Mouse (Mus musculus): Measurements from ENCODE around the gene Abcc5.

The Abcc5 gene

DNA sequence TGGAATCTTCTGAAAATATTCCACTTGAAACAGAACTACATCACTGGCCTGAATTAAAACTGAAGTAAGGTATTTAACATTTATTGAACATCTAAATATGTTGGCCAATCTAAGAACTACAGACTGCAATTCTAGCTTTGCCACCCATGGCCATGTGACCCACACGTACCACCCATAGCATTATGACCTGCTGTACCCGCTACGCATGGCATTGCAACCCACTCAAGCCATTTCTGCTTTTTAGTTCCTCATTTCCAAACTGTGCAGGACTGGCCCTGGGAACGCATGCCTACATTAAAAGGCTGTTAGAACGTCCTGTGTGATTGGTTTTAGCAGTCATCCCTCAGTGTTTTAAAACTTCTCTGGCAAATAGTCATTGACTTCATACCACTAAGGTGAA is 68.4 kb downstream of the Abcc5 start:
- no peak for DNase-seq (ENCODE audit: low spot score)

DNA sequence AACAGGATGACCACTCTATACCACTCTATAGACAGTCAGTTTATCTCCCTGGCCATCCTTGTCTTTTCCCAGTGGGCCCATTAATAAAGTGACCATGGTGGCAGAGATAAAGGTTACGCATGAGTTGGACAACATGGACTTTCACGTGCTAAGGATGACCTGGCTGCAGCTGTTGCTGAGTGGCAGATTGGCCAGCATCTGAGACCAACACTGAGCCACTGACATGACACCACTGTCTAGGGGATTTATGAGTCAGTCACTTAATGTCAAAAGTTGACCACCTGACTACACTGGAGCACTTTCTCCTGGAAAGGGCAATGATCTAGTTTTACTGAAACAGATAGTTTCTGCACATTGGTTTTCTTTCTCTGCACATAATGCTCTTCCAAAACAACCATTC is 71.4 kb downstream of the Abcc5 start:
- DNase-seq (ENCODE audit: low spot score): no peak

DNA sequence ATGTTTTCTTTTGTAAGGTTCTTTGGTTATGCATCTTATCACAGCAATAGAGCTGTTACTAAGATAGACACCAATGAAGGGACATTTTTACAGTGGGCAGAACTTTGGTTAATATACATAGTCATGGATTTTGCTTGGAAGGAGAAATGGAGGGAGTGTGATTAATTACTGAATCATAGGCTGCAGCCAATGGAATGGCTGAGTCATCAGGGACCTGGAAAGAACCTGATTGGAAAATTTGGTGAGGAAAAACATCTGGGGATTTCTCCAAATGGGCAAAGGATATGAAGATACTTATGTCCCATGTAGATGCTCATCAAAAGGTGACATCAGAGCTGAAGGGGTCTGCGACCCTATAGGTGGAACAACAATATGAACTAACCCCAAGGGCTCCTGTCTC is 72.2 kb downstream of the Abcc5 start:
- DNase-seq (ENCODE audit: low spot score): no peak

DNA sequence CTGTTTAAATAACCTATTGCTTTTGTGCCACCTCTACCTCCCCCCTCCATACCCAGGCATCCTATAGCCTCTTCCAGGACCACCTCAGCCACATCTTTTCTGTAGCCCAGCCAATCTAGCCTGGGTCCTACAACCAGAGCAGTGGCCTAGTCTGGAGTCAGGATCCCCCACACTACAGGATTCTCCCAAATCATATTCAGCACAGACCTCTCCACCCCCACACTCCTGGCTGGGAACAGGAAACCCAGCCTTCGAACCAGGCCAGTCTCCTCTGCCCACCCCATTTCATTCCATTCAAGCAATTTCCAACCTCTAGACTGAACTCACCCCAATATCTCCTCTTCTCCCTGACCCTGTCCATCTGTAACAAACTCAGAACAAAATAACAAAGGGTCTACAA is 80.7 kb downstream of the Abcc5 start:
- no peak for DNase-seq (ENCODE audit: low spot score)

DNA sequence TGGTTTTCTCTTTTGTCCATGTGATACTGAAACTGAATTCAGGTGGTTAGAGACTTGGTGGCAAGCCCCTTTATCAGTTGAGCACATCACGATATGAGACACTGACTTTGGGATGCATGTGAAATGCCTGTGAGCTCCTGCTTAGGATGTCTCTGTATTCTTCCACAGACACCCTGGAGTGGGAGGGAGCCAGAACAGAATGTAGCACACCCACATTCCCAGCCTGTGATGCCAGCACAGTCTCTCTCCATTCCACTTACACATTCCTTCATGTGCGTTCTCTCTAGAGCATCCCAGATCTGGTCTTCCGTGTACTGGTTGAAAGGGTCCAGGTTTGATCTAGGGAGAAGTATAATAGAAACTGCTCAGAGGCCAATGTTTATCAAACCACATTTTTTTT is 87.6 kb downstream of the Abcc5 start:
- no peak for DNase-seq (ENCODE audit: low spot score)

DNA sequence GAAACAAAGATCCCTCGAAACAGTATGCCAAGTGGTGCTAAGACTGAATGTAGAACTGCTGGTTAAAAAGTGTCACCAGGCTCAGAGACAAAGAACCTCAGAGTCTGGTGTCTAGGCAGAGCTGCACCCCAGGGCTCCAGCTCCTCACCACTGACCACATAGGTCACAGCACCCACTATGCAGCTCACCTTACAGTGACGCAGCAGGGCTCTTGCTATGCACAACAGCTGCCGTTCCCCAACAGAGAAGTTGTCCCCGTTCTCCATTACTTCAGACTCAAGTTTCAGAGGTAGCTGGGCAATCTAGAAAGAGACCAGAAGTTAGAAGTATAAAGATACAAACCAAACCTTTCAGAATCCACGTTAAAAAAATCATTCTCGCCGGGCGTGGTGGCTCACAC is 91.3 kb downstream of the Abcc5 start:
- DNase-seq (ENCODE audit: low spot score): no peak

DNA sequence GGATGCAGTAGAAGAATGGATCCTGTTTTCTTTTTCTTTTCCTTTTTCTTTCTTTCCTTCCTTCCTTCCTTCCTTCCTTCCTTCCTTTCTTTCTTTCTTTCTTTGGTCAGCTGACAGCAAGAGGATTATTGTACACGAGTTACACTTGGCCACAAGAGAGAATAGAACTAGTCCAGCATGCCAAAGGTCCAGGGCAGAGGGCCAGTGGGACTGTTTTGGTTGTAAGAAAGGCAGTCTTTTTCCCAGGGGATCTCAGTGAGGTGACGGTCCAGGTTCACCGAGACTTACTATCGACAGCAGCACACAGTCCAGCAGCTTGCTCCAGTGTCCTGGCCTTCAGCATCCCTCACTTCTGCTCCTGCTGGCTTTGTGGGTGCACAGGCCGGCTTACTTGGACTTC is 97.9 kb downstream of the Abcc5 start:
- DNase-seq (ENCODE audit: low spot score): no peak

DNA sequence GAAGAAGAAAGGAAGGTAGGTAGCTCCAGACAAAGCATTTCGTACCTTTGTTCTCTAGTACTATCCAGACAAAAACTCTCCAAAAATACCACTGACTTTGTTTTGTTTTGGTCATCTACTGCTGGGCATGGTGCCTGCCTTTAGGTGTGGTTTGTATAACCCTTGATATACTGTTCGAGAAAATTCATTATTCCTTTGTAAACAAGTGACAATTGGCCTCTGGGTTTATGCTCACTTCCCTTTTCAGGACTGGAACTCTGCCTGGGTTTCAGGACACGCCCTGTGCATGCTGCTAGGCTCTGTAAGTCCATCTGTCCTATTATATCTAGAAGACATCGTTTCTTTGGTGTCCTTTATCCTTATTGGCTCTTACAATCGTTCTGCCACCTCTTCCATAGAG is 100.9 kb downstream of the Abcc5 start, which contains the start of gene Cyp2ab1:
Gene Cyp2ab1, minus strand, starts transcription at position 119 of the 400 bp plus-strand sequence.
- no peak for DNase-seq (ENCODE audit: low spot score)

DNA sequence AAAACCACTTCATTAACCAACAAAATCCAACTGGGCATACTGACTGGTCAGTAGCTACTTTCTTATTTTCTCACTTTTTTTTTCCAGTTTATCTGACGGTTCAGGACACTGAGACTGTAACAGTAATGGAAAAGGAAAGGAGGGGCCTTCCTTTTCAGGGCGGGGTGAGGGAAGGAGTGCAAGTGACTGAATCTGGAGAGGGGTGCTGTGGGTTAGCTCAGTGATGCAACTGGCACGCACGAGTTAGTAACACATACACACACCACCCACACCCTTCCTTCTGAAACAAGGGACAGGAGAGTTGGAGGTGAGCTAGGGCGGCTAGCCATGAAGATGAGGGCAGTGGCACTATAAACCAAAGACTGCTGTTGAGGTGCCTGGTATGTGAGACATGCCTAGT is 102.3 kb downstream of the Abcc5 start:
- DNase-seq (ENCODE audit: low spot score): no peak

DNA sequence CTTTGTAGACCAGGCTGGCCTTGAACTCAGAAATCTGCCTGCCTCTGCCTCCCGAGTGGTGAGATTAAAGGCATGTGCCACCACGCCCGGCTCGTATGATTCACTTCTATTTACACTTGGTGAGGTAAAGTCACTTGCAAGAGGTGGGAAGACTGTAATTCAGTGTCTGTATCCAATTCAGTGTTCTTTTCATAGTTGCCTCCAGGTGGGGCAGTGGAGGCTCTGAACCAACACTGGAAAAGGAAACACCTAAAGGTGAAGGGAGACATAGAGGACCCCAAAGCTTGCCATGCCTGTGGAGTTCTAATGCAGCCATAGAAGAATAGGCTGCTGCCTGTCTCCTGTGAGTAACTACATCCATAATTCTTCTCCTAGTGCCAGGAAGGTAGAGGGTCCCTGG is 103.9 kb downstream of the Abcc5 start:
- no peak for DNase-seq (ENCODE audit: low spot score)

DNA sequence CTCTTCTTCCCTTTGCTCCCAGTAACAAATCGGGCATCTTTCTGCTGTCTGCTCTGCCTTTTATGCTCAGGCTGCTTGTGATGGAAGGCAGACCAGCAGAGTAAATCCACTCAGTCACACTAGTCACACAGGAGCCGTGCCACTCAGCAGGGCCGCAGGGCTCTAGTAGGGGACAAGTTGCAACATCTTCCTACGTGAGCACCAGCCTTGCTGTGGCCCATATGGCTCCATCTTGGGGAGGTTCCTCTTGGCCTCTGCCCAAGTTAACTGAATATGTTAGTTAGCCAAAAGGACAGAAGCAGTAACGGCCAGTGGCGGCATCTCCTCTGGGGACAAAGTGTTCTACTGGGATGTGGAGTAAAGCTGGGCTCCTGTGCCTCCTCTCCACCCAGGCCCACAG is 109.4 kb downstream of the Abcc5 start:
- DNase-seq (ENCODE audit: low spot score): no peak

DNA sequence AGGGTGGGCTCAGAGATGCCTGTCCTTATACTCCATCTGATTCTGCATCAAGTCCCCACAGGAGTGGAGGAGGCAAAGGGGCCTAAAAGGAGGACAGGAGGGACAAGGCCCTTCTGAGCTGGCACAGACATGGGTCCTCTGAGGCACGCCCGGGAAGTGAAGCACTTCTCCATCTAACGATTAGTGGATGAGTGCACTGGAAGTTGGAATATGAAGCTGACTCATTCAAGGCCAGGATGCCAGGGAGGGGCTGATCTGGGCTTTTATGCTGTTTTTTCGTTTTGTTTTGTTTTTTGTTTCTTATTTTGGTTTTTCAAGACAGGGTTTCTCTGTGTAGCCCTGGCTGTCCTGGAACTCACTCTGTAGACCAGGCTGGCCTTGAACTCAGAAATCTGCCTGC is 110.9 kb downstream of the Abcc5 start:
- no peak for DNase-seq (ENCODE audit: low spot score)

DNA sequence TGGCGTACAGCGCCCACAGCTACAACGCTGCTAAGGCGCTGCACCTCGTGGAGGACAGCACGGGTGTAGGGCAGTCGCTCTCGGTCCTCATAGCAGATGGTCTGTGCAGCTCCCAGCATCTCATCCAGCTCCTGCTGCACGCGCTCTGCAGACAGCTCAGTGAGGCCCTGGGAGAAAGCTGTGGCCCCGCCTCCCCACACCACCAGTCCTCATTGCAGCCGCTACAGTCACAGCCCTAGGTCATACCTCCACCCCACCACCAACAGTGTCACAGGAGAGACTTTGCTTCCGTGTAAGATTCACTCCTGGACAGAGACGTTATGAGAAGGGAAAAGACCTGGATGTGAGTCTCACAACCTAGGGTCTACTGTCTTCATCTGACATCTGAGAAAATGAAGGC is 113.9 kb downstream of the Abcc5 start:
- no peak for DNase-seq (ENCODE audit: low spot score)

DNA sequence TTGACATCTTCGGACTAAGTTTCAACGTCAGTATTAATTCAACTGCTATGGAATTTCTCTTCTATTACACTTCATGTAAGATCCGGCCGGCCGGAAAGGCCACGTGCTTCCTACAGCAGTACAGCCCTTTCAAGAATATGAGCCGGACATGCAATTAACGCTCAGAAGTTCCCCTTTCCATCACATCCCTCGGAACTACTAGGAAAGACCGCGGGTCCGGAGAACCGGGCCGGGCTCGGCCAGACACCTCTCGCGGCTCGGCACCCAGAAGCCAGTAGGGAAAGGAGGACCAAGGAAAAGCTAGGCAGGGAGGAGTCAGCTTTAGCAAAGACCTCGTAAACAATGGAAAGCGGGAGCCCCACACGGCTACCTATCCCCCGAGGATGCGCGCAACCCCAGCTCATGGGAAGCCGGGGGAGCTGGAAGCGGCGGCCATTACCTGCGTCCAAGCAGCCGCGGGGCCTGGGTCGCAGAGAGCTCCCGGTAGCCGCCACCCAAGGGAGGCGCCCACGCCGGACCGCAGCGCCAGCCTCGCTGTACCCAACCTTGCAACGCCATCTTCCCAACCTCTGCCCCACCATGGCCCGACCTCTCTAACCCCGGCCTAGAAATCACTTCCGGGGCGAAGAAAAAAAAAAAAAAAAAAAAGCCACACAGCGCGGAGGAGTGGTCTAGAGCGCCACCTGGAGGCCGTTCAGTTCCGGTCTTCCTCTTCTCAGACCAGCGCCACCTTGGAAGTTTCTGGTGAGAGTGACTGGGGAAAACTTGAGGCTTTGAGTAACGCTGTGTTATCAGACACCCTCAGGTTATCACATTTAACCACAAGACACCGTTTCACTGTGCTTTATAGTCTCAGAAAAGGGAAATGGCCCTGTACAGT is 124.2 kb downstream of the Abcc5 start, which contains the start of gene Parl:
Gene Parl, minus strand, starts transcription at position 618 of the 880 bp plus-strand sequence.
- DNase-seq (ENCODE audit: low spot score): peak; percentile 98

DNA sequence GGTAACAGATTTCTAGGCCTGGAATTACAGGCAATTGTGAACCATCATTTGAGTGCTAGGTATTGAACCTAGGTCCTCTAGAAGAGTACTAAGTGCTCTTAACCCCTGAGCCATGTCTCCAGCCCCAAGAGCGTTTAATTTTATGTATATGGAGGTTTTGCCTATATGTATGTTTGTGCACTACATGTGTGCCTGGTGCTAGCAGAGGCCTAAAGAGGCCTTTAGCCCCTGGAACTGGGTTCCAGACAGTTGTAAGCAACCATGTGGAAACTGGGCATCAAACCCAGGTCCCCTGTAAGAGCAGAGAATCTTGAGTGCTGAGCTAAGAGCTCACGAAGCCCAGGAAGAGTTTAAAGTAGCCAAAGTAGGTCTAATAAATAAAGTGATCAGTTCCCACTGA is 126.1 kb downstream of the Abcc5 start:
- DNase-seq (ENCODE audit: low spot score): no peak
